Mouse (Mus musculus) thymus, postnatal 36 days (tissue): ENCODE measurements around the gene Tmprss6.

Experiments
- DNase-seq, 2 experiments: peaks; one replicate each; pipeline ENCODE4 v3.0.0; 2022; ENCODE audit warnings: mixed read lengths in 2 of 2

Tmprss6 gene

DNA sequence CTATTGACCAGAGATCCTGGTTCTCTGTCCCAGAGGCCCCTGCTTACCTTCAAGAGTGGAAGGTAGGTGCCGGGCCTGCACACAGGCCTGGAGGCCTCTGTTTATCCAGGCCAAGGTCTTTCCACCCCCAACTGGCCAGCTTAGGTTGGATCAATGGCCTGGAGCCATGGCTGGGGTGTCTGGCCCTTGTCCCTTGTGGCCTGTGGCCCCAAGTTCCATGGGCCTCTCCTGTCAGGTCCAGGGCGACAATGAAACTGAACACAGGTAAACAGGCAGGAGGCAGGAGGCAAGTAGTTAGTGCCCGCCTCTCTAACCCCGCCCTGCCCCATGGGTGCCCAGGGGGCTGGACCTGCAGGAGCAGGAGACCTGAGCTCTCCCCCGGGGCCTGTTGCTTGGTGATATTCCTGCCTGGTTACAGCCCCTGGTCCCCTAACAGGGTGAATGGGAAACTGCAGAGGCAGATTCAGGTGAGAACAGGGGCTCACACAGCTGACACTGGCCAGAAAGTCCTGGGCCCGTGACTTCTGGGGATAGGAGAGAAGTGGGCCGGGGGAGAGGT is at the start of gene Tmprss6:
Gene Tmprss6 (minus strand): TSS at position 256 of the 559 bp plus-strand sequence.
- DNase-seq: no peak

DNA sequence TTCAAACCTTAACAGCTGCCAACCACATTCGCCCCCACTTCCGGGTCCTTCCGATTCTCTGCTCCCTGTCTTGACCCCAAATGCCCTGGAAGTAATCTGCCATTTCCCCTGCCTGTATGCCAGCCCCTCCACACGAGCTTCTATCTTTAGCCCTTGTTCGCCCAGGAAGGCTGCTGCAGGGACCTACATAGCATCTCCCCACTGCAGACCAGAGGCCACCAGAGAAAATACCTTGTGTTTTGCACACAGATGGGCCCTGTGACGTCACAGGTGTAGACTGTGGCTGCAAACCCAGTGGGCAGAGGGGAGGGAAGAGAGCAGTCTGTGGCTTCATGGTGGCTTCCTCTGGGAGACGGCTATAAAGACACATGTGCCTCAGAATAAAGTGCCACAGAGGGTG is 49.8 kb upstream of the Tmprss6 start:
- DNase-seq: peak; percentile 49 to 64

DNA sequence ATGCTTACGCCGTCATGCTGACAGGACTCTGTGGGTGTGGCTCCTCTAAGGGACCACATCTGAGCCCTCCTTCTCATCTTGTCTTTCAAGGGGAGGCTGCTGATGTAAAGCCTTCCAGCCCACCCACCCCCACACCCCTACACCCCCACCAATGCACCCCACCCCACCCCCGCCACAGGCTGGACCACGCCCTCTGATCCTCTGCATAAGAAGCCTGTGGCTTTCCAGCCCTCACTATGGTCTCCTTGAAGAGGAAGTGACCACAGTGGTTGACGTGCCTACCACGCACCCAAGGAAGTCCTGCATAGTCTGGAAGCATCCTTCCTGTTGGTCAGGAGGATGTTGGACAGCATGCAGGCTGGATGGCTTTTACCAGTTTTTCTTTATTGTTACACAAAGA is 47.3 kb upstream of the Tmprss6 start:
- DNase-seq: no peak

DNA sequence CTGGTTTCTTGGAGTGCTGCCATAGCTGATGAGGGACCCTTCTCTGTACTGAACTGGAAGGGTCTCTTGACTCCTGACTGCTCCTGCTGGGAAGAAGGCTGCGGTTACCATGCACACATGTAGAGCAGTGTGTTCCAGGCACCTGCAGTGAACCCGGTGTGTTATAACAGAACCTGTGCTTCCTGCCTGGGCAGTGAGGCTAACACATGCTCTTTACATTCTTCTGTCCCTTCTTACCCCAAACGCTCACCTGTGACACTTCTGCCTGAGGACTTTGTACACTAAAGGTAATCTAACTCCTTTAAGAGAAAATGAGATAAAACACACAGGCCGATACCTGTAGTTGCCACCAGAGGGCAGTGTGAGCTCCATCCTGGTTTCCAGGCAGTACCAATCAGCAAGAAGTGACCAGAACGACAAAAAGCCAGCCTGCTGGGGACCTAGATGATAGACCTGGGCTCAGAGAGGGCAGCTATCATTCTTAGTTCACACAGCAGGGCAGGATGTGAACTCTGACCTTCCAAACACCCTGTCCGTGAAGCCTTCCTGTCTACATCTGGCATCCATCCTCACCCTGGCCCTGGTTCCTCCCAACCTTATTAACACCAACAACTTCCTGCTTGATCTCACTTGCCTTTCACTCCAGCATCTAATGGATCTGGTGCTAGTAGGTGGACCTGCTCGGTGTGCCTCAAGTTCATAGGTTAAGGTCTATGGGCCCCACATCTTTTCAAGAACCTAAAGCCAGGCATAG is 46.1 kb upstream of the Tmprss6 start:
- DNase-seq: peak; percentile 66 to 76

DNA sequence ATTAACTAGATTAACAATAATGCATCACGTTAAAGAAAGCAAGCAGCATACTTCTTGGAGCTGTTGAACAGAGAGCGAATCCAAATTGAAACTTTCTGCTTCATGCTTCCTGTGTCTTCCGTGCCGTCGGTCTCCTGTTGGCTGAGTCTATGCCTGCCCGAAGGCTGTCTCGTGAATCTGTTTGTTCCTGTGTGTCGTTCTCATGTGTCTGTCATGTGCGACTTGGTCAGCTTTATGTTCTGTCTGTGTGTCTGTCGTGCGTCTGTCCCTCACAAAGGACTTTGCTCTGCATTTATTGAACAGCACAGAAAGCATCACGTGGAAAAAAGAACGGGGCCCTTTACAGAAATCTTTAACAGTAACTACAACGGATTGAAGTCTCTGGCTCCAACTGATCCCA is 44.6 kb upstream of the Tmprss6 start:
- no peak for DNase-seq

DNA sequence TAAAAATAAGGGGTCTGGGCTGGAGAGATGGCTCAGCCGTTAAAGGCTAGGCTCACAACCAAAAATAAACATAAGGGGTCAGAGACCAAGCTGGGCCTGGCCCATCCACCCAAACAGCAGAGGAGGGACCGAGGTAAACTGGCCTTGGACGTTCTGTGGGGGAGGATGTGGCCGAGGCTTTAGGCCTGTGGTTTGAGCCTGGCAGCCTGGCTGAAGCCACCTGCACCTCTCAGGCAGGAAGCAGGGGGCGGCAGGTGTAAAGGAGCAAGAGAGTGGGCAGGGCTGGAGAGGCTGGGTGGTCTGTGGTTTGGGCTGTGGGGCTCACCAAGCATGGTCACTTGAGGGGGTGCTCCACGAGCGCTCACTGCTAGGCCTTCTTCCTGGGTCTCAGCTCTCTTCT is 43.5 kb upstream of the Tmprss6 start:
- no peak for DNase-seq

DNA sequence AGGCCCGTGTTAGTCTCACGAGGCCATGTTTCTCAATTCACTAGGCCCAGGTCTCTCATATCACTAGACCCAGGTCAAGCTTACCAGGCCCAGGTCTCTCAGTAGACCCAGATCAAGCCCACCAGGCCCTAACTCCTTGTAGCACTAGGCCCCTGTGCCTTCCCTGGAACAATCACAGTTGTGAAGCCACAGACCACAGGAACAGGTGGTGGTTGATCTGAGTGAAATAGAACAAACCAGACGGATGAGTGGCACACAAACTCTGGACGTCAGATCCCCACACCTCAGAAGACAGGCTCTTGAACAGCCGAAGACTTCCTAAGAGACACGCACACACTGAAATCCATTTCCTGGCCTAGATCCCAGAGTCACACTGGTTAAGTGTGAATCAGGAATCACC is 42.3 kb upstream of the Tmprss6 start:
- no peak for DNase-seq

DNA sequence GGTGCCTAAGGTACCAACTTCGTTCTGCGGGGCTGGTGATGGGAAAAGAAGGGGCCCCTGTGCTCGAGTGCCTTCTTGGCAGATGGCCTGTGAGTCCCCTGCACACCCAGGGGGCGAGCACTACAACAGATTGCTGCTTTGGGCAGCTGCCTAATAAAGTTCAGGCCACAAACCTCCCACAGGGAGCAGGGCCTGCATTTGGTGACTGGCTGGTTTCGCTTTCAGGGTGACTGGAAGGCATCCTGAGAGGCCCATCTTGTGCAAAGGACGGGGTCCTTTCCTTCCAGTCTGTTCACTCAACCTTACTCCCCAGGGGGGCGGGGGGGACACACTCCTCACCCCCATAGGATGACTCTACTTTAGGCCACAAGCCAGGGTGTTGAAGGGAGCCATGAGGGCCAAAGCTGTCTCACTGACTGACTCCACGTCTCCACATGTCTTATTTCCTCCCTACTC is 41.7 kb upstream of the Tmprss6 start:
- no peak for DNase-seq

DNA sequence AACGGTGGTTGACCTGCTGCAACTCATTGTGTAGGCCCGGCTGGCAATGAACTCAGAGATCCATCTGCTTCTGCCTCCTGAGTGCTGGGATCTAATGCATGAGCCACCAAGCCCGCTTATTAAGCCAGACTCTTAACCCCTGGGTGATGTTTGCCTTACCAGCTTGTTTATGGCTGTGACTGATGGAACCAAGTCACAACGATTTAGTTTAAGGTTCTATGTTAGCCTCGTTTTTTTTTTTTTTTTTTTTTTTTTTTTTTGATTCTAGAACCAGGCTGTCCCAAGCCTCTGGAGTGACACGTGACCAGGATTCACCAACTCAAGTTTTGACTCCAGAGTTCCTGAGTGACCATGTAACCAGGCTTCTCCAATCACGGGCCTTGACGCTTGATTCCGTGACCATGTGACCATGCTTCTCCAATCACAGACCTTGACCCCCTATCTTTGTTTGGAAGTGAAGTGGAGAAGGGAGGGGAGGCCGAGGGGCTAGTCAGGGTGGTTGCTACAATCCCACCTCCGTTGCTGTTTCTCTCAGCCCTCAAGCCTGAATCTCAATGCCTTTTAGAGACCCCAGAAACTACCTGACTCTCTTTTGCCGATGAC is 41.0 kb upstream of the Tmprss6 start:
- DNase-seq: no peak

DNA sequence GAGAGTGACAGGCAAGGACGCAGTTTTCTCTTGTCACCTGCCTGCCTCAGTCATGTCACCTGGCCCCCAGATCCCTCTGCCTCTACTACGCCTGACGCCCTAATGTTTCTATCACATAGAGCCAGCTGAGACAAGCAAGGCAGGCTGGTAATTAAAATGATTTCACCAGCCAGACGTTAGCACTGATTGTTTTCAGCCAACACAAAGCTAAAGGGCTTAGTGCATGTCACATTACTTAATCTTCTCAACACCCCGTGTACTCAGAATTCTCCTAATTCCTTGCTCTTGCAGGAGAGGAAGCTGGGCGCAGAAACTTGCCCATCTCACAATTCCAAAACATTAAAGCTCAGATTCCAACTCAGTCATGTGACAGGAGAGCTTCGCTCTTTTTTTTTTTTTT is 40.0 kb upstream of the Tmprss6 start:
- no peak for DNase-seq

DNA sequence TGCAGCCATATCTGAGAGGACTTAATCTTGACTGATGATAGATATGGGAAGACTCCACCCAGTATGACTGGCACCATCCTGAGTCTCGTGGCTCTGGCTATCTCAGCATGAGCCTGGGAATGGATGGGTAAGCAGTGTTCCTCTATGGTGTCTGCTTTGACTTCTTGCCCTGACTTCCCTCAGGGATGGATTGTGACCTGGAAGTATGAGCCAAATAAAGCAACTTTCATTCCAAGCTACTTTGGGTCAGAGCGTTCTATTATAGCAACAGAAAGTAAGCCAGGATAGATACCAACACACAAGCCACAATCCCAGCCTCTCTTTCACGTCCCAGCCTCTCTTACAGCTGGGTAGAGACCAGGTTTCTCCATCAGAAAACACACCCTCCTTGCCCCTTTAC is 37.1 kb upstream of the Tmprss6 start:
- DNase-seq: no peak

DNA sequence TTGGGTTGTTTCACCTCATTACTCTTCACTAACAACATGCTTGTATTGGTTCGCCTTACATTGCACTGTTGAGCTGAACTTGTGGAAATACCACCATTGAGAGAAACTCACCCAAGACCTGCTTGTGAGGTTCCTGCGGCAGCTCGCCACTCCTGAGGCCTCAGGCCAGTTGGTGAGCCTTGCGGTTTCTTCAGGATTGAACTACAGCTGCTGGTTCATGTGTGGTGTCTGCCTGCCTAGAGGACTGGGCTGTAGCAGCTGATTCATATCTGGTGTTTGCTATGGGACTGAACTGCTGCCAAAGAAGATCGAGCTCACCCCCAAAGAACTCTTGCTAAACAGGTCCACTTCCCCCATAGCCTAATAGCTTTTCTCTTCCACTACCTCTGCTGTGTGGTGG is 36.4 kb upstream of the Tmprss6 start:
- DNase-seq: no peak

DNA sequence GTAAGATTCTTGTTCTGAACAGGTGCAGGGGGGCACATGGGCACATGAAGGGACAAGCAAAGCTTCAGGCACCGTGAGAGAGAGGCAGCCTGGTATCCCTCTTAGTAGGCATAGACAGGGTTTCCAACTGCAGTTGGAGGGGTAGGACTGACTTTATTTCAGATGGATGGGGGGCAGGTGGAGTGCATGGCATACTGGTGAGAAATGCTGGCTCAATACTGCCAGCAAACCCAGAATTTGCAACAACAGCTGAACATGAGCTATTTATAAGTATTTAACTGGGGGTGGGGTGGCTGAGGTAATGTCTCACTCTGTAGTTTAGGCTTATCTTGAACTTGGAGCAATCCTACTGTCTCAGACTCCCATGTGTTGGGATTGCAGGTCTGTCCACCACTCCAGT is 35.6 kb upstream of the Tmprss6 start:
- DNase-seq: no peak

DNA sequence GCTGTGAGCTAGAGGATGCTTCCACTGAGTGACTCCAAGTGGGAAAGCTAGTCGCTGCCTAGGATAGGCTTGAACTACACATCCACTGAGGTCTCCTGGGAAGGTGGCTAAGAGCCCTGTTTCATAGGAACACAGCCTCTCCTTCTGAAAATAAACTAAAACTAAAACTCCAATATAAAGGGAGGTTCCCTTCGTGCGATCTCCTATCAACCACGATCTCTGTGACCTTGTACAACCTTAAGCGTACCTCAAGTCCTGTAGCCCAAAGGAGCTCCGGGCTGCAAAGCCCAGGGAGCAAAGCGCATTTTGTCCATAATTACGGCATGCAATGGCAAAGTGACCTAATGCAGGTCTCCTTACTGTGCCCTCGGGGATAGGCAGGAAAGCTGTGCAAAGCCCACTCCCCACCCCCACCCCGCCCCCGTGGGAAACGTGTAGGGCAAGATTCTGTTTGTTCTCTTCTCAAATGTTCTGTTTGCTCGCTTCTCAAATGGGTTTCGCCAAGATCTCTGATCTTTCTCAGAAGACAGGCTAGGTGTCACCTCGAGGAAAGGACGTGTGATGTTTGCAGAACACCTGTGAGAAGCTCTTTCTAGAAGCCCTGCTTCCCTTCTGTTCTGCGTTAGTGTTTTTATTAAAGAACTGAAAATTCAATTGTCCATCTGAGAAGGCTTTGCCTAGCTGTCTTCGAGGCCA is 34.2 kb upstream of the Tmprss6 start:
- DNase-seq: no peak

DNA sequence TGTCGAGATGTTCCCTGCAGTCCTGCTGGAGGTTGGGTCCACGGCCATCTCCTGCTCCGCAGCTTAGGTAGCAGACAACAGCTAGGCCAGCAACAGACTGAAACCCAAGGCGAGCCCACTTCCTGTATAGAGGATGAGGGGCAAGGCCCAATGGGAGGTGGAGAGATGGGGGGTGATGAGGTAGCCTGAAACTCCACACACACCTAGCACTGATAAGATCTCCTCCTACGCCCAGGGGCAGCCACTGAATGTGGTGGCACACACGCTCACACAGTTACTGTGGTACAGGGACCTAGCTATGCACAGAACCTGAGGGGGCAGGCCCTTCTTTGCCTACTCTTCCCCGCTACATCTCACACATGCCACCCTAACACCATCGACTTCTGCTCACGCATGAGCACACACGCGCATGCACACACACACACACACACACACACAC is 26.6 kb upstream of the Tmprss6 start, which contains the start of gene Il2rb:
Gene Il2rb (minus strand): TSS at position 304 of the 439 bp plus-strand sequence.
- peak; percentile 45 to 64 for DNase-seq

DNA sequence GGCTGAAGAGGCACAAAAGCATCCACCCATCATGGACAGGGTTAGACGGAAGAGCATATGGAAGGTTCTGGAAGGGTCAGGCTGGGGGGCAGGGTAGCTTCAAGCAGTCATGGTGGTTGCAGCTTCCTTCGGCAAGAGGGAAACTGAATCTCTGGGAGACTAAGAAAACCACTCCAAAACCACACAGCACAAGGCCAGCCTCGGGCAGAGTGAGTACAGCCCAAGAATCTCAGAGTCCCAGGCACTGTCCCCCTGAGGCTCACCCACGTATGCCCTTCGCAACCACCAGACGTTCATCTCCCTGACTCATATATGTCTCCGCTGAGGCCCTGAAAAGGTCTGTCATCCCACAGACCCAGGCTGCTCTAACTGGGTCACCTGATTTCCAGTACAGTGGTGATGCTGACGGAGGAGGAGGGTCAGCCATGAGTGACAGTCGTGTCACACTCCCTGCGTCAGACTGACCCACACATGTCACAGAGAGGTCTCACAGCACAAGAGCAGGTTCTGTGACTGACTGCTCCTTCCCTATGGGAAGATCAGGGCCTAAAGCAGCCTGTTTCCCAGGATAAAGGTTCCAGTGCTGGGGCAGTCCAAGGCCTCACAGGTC is 25.1 kb upstream of the Tmprss6 start:
- no peak for DNase-seq

DNA sequence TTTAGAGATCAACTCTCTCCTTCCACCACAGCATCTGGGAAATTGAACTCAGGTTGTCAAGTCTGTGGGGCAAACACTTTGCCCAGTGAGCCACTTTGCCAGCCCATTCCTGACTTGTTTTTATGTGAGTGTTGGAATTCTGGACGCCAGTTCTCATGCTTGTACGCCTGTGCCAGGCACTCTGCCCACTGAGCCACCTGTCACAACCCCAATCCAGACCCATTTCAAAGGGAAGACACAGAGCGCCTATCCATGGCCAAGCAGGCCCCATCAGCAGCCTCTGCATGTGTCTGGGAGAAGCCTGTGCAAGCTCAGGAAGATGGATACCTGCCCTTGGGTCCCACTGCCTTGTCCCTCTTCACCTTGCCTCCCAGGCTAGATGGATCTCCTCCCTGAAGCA is 22.9 kb upstream of the Tmprss6 start:
- DNase-seq: no peak

DNA sequence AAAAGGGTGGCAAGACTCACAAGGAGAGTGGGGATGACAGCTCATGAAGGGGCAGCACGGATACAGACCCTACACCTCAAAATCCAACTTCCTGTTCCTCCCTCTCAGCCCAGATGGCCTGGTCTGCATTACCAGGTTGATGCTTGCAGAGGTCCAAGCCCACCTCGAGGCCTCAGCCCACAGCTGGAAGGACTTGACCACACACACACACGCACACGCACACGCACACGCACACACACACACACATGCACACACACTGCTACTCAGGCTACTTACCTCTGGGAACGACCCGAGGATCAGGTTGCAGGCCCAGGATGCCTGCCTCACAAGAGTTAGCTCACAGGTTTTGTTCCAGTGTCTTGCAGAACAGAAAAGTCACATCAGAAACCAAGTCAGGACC is 21.5 kb upstream of the Tmprss6 start:
- DNase-seq: no peak

DNA sequence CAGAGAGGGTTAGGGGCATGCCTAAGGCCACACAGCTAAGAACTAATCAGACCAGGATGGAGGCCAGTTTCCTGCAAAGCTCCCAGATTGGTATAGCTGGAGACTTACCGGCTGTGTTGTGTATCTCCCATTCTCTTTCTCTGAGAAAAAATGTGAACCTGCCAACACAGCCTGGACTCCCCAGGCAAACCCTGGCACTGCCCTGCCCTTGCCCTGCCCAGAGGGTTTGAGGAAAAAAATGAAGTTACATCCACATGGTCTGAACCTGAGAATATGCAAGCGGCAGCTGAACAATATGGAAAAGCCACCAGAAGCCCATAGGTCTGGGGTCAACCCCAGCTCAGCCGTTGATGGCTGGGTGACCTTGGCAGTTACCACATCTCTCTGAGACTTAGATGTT is 20.8 kb upstream of the Tmprss6 start:
- no peak for DNase-seq

DNA sequence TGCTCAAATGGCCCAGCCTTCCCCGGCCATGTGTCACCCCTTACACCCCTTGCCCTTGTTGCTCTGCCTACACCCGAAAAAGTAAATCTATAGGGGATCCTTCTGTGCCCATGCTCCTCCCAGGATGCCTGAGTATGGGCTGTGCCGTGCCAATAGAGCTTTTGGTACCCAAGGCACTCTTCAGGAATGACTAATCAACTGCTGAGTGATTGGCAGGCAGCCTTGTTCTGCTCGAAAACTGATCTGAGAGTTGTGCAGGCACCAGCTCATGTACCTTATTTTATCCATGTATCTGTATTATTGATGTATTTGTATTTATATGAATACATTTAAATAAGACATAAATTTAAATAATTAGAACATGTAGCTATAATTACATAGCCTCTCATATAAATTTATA is 18.6 kb upstream of the Tmprss6 start:
- DNase-seq: no peak

DNA sequence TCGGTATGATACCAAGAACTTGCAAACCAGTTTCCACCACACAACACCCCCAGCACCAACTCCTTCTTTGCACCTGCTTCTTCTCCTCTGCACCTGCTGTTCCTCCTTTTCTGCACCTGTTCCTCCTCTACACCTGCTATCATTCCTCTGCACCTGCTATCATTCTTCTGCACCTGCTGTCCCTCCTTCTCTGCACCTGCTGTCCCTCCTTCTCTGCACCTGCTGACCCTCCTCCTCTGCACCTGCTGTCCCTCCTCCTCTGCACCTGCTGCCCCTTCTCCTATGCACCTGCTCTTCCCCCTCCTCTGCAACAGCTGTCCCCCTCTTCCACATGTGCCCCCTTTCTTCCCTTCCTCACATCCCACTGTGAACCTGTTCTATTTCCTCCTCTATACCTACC is 18.1 kb upstream of the Tmprss6 start:
- no peak for DNase-seq

DNA sequence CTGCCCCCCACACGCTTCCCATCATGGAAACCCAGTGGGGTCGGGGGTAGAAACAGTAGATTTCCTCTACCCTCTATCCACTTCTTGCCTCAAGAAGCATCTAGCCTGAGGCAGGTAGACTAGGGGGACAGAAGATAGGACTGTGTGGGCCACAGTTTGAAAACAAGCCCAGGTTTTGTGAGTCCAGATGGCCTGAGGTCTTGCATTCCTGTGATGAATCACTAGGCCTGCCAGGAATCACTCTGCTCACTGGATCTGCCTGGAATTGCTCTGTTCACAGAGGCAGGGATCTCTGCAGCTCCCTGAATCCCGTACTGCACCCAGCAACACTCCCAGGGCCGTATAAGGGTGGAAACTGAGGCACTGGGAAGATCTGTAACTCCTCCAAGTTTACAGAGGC is 14.9 kb upstream of the Tmprss6 start:
- no peak for DNase-seq

DNA sequence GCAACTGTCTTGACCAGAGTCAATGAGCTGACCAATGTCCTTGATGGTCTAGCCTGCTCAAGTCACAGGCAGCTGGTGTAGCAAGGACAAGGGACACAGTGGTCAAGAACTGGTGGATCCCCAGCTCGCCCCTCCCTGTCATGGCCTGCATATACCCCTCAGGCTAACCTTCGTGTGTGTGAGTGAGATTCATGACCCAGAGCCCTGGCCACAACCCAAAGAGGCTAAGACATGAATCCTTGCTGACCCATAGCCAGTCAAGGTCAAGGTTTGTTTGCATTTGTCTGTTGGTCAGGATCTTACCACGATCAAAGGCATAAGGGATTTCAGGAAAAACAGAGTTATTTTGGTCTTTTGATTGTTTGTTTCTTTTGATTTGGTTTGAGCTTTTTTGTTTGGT is 14.1 kb upstream of the Tmprss6 start:
- no peak for DNase-seq
